Mouse (Mus musculus) lung, postnatal 0 days (tissue): ENCODE results near the gene Dram1.

Source experiments
- CTCF ChIP-seq: IDR thresholded peaks from 2 replicates; pipeline ENCODE4 v1.5.1; 2016; ENCODE audit warnings: antibody characterized with exemption, mild to moderate bottlenecking
- EP300 ChIP-seq: IDR thresholded peaks from 2 replicates; pipeline ENCODE4 v1.6.1; 2016; ENCODE audit warnings: antibody characterized with exemption, mild to moderate bottlenecking, control low read depth

- TF ChIP-seq CTCF (no peak), EP300 (no peak)
Observed at GRCm38 (mm10) chr10:88287261-88287660, 91.6 kb downstream of the Dram1 start.
